Mouse (Mus musculus) CD4-positive naive resting alpha-beta T cell, adult 76 days (primary cell): ENCODE measurements around the gene Dmac2. TPM values are rescaled to one million over a fixed set of nuclear protein-coding genes. Genes with fewer than 3 reads are reported as not detected.

Experiments used
- total RNA-seq: library from RNA; stranded (reverse); gene quantifications from one replicate; pipeline ENCODE4 v1.2.4, GENCODE M21; 2023

Dmac2 gene
- total RNA-seq, result 77.8 TPM

DNA sequence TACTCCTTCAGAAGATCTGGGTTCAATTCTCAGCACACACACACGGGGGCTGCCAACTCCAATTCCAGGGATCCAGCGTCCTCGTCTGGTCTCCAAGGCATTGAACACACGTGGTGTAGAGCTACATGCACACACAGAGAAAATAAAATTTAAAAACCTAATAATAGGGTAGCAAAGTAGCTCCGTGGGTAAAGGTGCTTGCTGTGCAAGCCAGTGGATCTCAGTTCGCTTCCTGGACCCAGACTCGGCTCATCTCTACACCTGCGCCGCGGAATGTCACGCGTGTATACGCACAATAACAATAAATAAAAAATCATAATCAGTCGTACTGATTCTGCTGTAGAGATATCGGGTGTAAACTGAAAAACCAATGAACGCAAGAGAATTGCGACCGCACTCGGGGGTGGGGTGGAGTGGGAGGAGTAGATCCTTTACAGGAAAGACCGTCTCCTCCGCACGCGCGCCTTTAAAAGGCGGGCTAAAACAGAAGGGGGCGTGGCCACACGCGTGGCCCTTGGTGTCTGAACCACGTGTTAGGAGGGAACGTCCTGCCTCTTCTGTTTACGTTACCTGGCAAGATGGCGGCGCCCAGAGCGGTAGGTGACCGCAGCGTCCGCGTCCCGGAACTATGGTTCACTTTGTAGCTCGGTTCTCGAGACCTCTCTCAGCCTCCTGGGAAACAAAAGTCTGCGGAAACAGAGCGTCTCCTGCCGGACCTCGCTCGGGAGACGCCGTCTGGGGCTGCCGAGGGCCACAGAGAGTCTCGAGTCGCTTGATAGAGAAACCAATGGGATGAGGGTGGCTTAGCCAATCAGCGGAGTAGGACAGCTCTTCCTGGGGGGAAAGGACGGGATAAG, at the start of gene Dmac2:
TSS of gene Dmac2 (plus strand) at position 550 of the 857 bp plus-strand sequence.

DNA sequence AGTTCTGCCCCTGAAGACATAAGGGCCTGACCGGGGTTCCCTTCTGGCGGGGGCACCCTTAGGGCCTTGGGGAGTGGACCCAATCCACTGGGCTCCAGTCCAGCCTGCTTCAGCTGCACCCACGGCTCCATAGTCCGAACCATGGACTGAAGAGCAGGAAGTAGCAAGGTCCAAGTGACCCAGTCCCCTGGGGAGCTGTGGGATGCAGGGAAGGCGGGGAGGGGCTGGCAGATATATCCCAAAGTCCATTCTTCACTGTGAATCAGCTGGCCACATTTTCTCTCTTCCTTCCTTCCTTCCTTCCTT, 3.6 kb upstream of the Dmac2 start, which contains the start of gene Erich4:
TSS of gene Erich4 (minus strand) at position 187 of the 306 bp plus-strand sequence.

DNA sequence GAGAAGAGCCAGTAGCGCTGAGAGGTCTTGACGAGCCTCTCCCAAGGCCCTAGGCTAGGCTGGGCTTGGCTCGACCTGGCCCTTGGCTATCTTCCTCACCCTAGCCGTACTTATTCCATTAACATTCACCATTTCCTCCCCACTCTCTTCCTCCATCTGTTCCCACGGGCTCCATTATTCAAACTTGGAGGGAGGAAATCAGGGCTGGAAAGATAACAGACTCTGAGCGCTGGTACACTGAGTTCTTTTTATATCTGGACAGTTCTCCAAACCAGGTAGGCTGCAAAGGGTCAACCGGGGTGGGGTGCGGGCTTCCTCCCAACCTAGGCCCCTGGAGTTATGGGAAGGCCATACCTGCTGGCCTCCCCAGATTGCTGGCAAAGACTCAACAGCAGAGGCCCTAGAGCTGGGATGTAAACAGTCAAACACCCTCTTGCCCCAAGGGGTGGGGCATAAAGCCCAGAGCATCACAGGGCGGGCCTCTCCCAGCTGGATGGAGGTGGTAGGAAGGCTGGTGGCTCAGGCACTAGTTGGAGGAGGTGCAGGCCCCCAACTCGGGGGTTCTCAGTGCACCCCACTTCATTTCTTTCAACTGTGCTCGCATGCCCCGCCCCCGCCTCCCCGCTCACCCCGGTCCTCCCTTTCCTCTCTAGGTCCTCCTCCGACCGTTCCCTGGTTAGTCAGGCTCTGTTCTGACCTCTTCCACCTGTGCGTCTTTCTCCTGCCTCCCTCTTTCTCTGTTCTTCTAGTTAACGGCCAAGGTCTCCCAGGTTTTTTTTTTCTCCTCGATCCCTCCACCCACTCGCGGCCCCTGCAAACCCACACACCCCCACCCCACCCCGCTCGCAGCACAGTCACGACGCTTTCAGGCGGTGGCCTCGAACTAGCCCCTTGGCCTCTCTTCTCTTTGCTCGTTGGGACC, 7.6 kb downstream of the Dmac2 start, which contains the start of gene B3gnt8:
TSS of gene B3gnt8 (plus strand) at position 146 of the 922 bp plus-strand sequence.

DNA sequence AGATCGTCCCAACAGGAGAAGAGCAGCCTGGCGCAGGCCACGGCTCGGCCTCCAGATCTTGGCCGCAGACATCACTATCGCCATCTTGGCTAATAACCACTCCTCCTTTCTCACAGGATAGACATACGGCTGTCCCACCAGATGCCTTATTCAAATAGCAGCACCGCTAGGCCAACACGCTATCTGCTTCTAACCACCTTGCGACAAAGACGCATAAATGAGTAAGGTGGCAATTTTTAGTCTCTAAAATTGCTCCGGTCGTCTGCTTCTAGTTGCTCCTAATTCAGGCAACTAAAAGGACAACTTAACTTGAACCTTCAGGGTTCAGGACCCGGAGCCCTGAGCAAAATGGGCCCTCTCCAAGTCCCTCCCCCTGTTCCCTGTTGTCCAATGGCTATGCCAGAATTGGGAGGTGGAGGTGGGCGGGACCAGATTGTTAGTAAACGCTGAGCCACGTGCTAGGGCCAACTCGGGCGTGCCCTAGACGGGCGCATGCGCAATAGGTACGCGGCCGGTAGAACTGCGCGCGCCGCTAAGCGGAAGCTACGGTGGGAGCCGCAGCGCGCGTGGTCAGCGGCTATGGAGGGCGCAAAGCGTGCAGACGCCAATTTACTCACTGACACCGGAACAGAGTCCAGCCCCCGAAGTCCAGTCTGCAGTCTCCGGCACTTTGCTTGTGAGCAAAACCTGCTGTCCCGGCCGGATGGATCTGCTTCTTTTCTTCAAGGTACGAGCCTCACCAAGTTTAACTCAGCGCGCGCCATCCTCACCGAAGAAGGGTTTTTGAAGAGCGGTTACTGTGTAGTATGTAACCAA, 39.7 kb downstream of the Dmac2 start, which contains the start of the genes Bckdha and Exosc5:
TSS of gene Bckdha (minus strand) at position 325 of the 816 bp plus-strand sequence.
TSS of gene Exosc5 (plus strand) at position 508 of the 816 bp plus-strand sequence.

DNA sequence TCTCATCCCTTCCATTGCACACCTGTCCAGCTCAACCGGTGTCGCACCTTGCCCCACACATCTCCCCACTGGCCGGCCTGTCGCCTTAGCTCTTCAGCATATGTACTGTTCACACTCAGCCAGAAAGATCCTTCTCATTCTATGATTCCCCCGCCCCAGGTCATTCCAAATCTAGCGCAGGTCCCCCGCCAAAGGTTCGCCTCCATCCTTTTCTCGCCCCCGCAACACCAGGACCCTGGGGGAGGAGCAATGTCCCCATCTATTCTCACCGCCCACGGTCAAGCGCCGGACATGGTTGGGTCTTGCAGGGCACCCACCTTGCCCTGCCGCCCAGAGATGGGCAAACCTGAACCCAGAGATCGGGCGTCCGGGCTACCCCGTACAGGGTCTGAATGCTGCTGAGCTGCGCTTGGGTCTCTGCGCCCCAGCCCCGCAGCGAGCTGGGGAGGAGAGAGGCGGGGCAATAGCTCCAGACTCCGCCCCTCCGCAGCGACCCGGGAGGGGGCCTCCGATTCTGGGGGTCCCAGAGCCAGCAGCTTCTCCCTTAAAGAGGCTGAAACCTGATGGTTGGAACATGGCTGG, 55.6 kb downstream of the Dmac2 start, which contains the start of gene Tmem91:
TSS of gene Tmem91 (minus strand) at position 448 of the 582 bp plus-strand sequence.

Other genes starting within 250 kb of the Dmac2 start
- gene Cnfn, start 249.7 kb upstream of the Dmac2 start, total RNA-seq, result not detected
- 15.5 TPM for gene Lipe, start 220.7 kb upstream of the Dmac2 start, total RNA-seq
- gene Cxcl17, start 206.5 kb upstream of the Dmac2 start, total RNA-seq, result not detected
- 4.2 TPM for gene Ceacam1, start 141.8 kb upstream of the Dmac2 start, total RNA-seq
- 0.29 TPM for gene Ceacam2, start 79.6 kb upstream of the Dmac2 start, total RNA-seq
- gene Erich4, start 3.5 kb upstream of the Dmac2 start, total RNA-seq, result not detected
- gene B3gnt8, start 7.2 kb downstream of the Dmac2 start, total RNA-seq, result 1.6 TPM
- 23.9 TPM for gene Bckdha, start 39.6 kb downstream of the Dmac2 start, total RNA-seq
- gene Exosc5, start 39.8 kb downstream of the Dmac2 start, total RNA-seq, result 52.9 TPM
- not detected for gene Tmem91, start 55.8 kb downstream of the Dmac2 start, total RNA-seq
- 27.3 TPM for gene B9d2, start 61.4 kb downstream of the Dmac2 start, total RNA-seq
- 175 TPM for gene Tgfb1, start 67.6 kb downstream of the Dmac2 start, total RNA-seq
- 99.0 TPM for gene Ccdc97, start 99.7 kb downstream of the Dmac2 start, total RNA-seq
- 210 TPM for gene Hnrnpul1, start 135.3 kb downstream of the Dmac2 start, total RNA-seq
- 7.5 TPM for gene Axl, start 169.3 kb downstream of the Dmac2 start, total RNA-seq
- gene Cyp2s1, start 197.5 kb downstream of the Dmac2 start, total RNA-seq, result 10.3 TPM